Mouse (Mus musculus): Measurements from ENCODE around the gene Sfxn5. TPM values are rescaled to one million over a fixed set of nuclear protein-coding genes. Genes with fewer than 3 reads are reported as not detected.

The Sfxn5 gene
- polyA plus RNA-seq (2012; rRNA removed) (0.69 and 0.77 TPM in 2 replicates), polyA plus RNA-seq (2014; fragmentation: Nextera tagmentation; extraction: Ambion mirVana) (0.49 and 1.2 TPM in 2 replicates)

GRCm38 (mm10) chr6:85333000-85333669, at the start of gene Sfxn5:
Gene Sfxn5 (minus strand): TSS chr6:85333422.
- Histone ChIP-seq H3K4me2 (ENCODE audit: low read depth) (peak within 1 kb of the TSS; percentile 94), H3K9ac (replicated peaks) (peak within 1 kb of the TSS; percentile 68), H3K4me3 (ENCODE audit: insufficient read depth in 1 of 2, low read depth in 2 of 2, low read length in 2 of 2) (peak within 1 kb of the TSS; percentile 75 to 84), H3K4me1 (replicated peaks; ENCODE audit: control insufficient read depth in 2 of 2, insufficient read depth in 2 of 2, low read length in 1 of 2) (peaks cover 0 to 8% of the 10 kb centered on the region in 2 experiments; a peak in 2 of 4 replicates), H3K27me3 (ENCODE audit: control insufficient read depth, insufficient read depth, low read length) (peaks cover 3% of the 10 kb centered on the region), H3K27ac (no peak within 1 kb of the TSS), H3K36me3 (replicated peaks; ENCODE audit: control insufficient read depth, insufficient read depth, low read depth) (no peaks in the 10 kb centered on the region), H3K9me3 (ENCODE audit: control insufficient read depth, low read length) (no peaks in the 10 kb centered on the region)
- DNase-seq (ENCODE audit: low read depth in 3 of 3, low spot score in 3 of 3) (peak; percentile 73 to 79 (median 77)), ATAC-seq (ENCODE audit: insufficient read depth) (peak; percentile 96)
- TF ChIP-seq CTCF (IDR thresholded peaks at IDR 0.05; ENCODE audit: low read depth): no peak
- TF ChIP-seq EP300 (IDR thresholded peaks at IDR 0.05; ENCODE audit: low read depth): no peak
- under 1% methylated on average over 47 of the region's 49 CpGs for WGBS (ENCODE audit: insufficient replicate concordance)

- 56% methylated on average over 2 of the region's 2 CpGs for WGBS (ENCODE audit: insufficient replicate concordance)
- Histone ChIP-seq H3K4me1 (replicated peaks; ENCODE audit: control insufficient read depth in 2 of 2, insufficient read depth in 2 of 2, low read length in 1 of 2) (peaks cover 9 to 22% of the 10 kb centered on the region in 2 experiments), H3K27me3 (ENCODE audit: control insufficient read depth, insufficient read depth, low read length) (no peaks in the 10 kb centered on the region), H3K4me2 (ENCODE audit: low read depth) (no peak overlapping the region), H3K4me3 (ENCODE audit: insufficient read depth in 1 of 2, low read depth in 2 of 2, low read length in 2 of 2) (no peak overlapping the region), H3K9ac (replicated peaks) (no peak overlapping the region), H3K27ac (no peak overlapping the region), H3K36me3 (replicated peaks; ENCODE audit: control insufficient read depth, insufficient read depth, low read depth) (no peaks in the 10 kb centered on the region), H3K9me3 (ENCODE audit: control insufficient read depth, low read length) (no peaks in the 10 kb centered on the region)
- TF ChIP-seq CTCF (IDR thresholded peaks at IDR 0.05; ENCODE audit: low read depth) (no peak), EP300 (IDR thresholded peaks at IDR 0.05; ENCODE audit: low read depth) (no peak)
- no peak for DNase-seq (ENCODE audit: low read depth in 3 of 3, low spot score in 3 of 3)
- ATAC-seq (ENCODE audit: insufficient read depth): no peak
Measured at GRCm38 (mm10) chr6:85382791-85383190, 49.6 kb upstream of the Sfxn5 start.

GRCm38 (mm10) chr6:85381648-85382020, 48.4 kb upstream of the Sfxn5 start:
- Histone ChIP-seq H3K27me3 (ENCODE audit: control insufficient read depth, insufficient read depth, low read length) (no peaks in the 10 kb centered on the region), H3K27ac (no peak overlapping the region), H3K4me1 (replicated peaks; ENCODE audit: control insufficient read depth in 2 of 2, insufficient read depth in 2 of 2, low read length in 1 of 2) (peaks cover 18 to 32% of the 10 kb centered on the region in 2 experiments), H3K9me3 (ENCODE audit: control insufficient read depth, low read length) (no peaks in the 10 kb centered on the region), H3K4me3 (ENCODE audit: insufficient read depth in 1 of 2, low read depth in 2 of 2, low read length in 2 of 2) (no peak overlapping the region), H3K36me3 (replicated peaks; ENCODE audit: control insufficient read depth, insufficient read depth, low read depth) (no peaks in the 10 kb centered on the region), H3K4me2 (ENCODE audit: low read depth) (peak overlapping the region; percentile 69), H3K9ac (replicated peaks) (no peak overlapping the region)
- TF ChIP-seq EP300 (IDR thresholded peaks at IDR 0.05; ENCODE audit: low read depth) (no peak), CTCF (IDR thresholded peaks at IDR 0.05; ENCODE audit: low read depth) (no peak)
- 55% methylated on average over 10 of the region's 10 CpGs for WGBS (ENCODE audit: insufficient replicate concordance)
- DNase-seq (ENCODE audit: low read depth in 3 of 3, low spot score in 3 of 3): no peak
- no peak for ATAC-seq (ENCODE audit: insufficient read depth)

GRCm38 (mm10) chr6:85380901-85381647, 47.9 kb upstream of the Sfxn5 start:
- Histone ChIP-seq H3K27ac (no peak overlapping the region), H3K36me3 (replicated peaks; ENCODE audit: control insufficient read depth, insufficient read depth, low read depth) (no peaks in the 10 kb centered on the region), H3K4me3 (ENCODE audit: insufficient read depth in 1 of 2, low read depth in 2 of 2, low read length in 2 of 2) (peak overlapping the region; percentile 36 to 37), H3K4me2 (ENCODE audit: low read depth) (peak overlapping the region; percentile 69), H3K4me1 (replicated peaks; ENCODE audit: control insufficient read depth in 2 of 2, insufficient read depth in 2 of 2, low read length in 1 of 2) (peaks cover 18 to 35% of the 10 kb centered on the region in 2 experiments), H3K9me3 (ENCODE audit: control insufficient read depth, low read length) (no peaks in the 10 kb centered on the region), H3K27me3 (ENCODE audit: control insufficient read depth, insufficient read depth, low read length) (no peaks in the 10 kb centered on the region), H3K9ac (replicated peaks) (peak overlapping the region; percentile 20)
- TF ChIP-seq EP300 (IDR thresholded peaks at IDR 0.05; ENCODE audit: low read depth): no peak
- no peak for TF ChIP-seq CTCF (IDR thresholded peaks at IDR 0.05; ENCODE audit: low read depth)
- ATAC-seq (ENCODE audit: insufficient read depth) (peak; percentile 36; the same call in 1 of the 2 replicates), DNase-seq (ENCODE audit: low read depth in 3 of 3, low spot score in 3 of 3) (peak in 1 of 3 experiments; percentile 14)
- 9% methylated on average over 17 of the region's 17 CpGs for WGBS (ENCODE audit: insufficient replicate concordance)

Measured in liver, embryonic 14.5 days (tissue).